Mouse (Mus musculus) C2C12 (cell line): ENCODE data around the gene Il9r. TPM values are rescaled to one million over a fixed set of nuclear protein-coding genes. Genes with fewer than 3 reads are reported as not detected.
A peak's percentile ranks its signal among the peaks of the same experiment; 100 is the strongest.
"Not testable (repeated sequence)": the region's sequence is repeated elsewhere in the genome, so short reads cannot be mapped to it uniquely, and the experiment has no call there.

Experiments used
- H3K27me3 ChIP-seq: one replicate; pipeline ENCODE4 v1.6.1; 2011; ENCODE audit not compliant: control insufficient read depth, insufficient read depth, insufficient read length
- H3K36me3 ChIP-seq: one replicate; pipeline ENCODE4 v1.6.1; 2011; ENCODE audit not compliant: control insufficient read depth, insufficient read depth
- H3K4me3 ChIP-seq: one replicate; pipeline ENCODE4 v1.5.1; 2011; ENCODE audit warnings: mild to moderate bottlenecking, control low read depth; ENCODE audit not compliant: poor library complexity, insufficient read depth, severe bottlenecking
- H3K79me2 ChIP-seq: one replicate; pipeline ENCODE4 v1.6.1; 2011; ENCODE audit not compliant: control insufficient read depth, insufficient read depth
- H3K79me3 ChIP-seq: one replicate; pipeline ENCODE4 v1.6.1; 2011; ENCODE audit warnings: low read depth, control low read depth
- H3ac ChIP-seq: one replicate; pipeline ENCODE3; 2011; ENCODE audit warnings: low read depth; ENCODE audit not compliant: control insufficient read depth, insufficient read length
- CEBPB ChIP-seq: IDR thresholded peaks from one replicate; pipeline ENCODE4 v1.6.1; 2011; ENCODE audit warnings: low read depth, mild to moderate bottlenecking, control low read depth, moderate library complexity
- CTCF ChIP-seq: IDR thresholded peaks from one replicate; pipeline ENCODE4 v1.5.1; 2011; ENCODE audit not compliant: control insufficient read depth, insufficient read depth, insufficient read length
- FOSL1 ChIP-seq: IDR thresholded peaks from one replicate; pipeline ENCODE4 v1.8.0; 2011; ENCODE audit warnings: mild to moderate bottlenecking, low read length; ENCODE audit not compliant: poor library complexity, insufficient read depth, severe bottlenecking
- MAX ChIP-seq: IDR thresholded peaks from one replicate; pipeline ENCODE4 v1.6.1; 2011; ENCODE audit warnings: mild to moderate bottlenecking, control low read depth
- MYOD1 ChIP-seq: IDR thresholded peaks from one replicate; pipeline ENCODE4 v1.6.1; 2011; ENCODE audit warnings: low read depth; ENCODE audit not compliant: control insufficient read depth, insufficient read length
- MYOG ChIP-seq: IDR thresholded peaks from one replicate; pipeline ENCODE4 v1.6.1; 2011; ENCODE audit not compliant: control insufficient read depth, insufficient read length; ENCODE audit errors: extremely low read depth
- USF1 ChIP-seq: IDR thresholded peaks from one replicate; pipeline ENCODE4 v1.6.1; 2011; ENCODE audit warnings: low read depth, mild to moderate bottlenecking, control low read depth, moderate library complexity
- polyA plus RNA-seq: library from polyadenylated mRNA; unstranded; fragments of >200 nt; fragmentation: generic; extraction: Trizol; gene quantifications from one replicate; pipeline ENCODE4 v1.2.1, GENCODE M21; 2012; ENCODE audit warnings: missing spikeins

Gene Il9r
- polyA plus RNA-seq, 1 experiment = not detected

DNA sequence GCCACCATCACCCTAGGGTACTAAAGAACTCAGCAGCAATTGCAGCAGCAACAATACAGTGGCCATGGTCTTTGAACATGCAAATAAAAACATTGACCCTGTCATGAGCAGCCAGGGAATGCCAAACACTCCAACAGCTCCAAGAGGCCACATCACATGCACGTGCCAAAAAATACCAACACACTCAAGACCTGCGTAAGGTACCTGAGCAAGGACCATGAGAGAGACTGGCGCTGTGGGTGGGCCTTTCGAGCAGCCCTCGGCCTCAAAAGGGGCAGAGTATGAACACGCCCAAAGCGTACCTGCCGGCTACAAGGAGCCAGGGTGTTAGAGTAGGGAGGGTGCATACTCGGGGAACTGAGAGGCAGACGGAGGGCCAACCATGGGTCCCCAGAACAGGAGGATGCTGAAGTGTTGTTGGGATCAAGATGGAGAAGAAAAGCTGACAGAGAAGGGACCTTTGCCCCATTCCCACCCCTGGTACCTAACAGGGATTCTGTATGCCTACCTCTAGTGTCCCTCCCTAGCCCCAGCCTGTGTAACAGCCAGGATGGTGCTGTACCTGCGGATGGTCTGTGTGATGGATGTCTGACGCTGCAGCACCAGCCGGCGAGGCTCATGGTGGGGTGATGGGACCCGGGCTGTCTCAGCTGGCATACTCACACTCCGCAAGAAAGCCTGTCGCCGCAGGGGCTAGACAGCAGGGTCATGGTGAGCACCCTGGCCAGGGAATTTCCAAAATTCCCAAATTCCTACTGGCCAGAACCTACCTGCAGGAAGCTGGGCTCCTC, 15.5 kb upstream of the Il9r start:
- no peaks in the 10 kb centered on the region for H3K27me3 ChIP-seq
- H3ac ChIP-seq = no peak overlapping the region
- H3K79me2 ChIP-seq = peaks cover 61% of the 10 kb centered on the region
- H3K36me3 ChIP-seq = peaks cover 75% of the 10 kb centered on the region
- peaks cover 47% of the 10 kb centered on the region for H3K79me3 ChIP-seq
- no peak overlapping the region for H3K4me3 ChIP-seq
- TF ChIP-seq FOSL1 (no peak), USF1 (no peak), CTCF (no peak), MYOD1 (no peak), CEBPB (no peak), MYOG (no peak), MAX (no peak)

DNA sequence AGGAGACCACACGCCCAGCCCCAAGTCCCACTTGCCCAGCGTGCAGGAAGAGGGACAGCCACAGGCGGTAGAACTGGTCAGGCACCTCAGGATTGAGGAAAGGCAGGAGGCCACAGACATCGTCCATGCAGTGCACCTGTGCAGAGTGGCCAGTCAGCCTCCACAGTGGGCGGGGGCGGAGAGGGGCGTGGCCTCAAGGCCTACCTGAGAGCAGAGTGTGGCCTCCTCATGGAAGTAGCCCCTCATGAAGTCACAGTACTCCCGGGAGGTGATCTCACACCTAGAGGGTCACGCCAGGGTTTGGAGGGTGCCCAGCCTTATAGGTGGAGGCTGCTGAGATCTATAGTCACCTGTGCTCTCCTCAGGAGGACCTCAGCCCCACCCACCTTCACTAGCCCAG, 10.5 kb upstream of the Il9r start:
- Histone ChIP-seq H3K79me2 (peaks cover 12% of the 10 kb centered on the region), H3ac (no peak overlapping the region), H3K36me3 (peaks cover 76% of the 10 kb centered on the region), H3K79me3 (no peaks in the 10 kb centered on the region), H3K27me3 (no peaks in the 10 kb centered on the region), H3K4me3 (no peak overlapping the region)
- TF ChIP-seq MAX = no peak
- no peak for TF ChIP-seq CEBPB
- TF ChIP-seq MYOD1 = no peak
- no peak for TF ChIP-seq FOSL1
- no peak for TF ChIP-seq USF1
- TF ChIP-seq MYOG = no peak
- no peak for TF ChIP-seq CTCF

DNA sequence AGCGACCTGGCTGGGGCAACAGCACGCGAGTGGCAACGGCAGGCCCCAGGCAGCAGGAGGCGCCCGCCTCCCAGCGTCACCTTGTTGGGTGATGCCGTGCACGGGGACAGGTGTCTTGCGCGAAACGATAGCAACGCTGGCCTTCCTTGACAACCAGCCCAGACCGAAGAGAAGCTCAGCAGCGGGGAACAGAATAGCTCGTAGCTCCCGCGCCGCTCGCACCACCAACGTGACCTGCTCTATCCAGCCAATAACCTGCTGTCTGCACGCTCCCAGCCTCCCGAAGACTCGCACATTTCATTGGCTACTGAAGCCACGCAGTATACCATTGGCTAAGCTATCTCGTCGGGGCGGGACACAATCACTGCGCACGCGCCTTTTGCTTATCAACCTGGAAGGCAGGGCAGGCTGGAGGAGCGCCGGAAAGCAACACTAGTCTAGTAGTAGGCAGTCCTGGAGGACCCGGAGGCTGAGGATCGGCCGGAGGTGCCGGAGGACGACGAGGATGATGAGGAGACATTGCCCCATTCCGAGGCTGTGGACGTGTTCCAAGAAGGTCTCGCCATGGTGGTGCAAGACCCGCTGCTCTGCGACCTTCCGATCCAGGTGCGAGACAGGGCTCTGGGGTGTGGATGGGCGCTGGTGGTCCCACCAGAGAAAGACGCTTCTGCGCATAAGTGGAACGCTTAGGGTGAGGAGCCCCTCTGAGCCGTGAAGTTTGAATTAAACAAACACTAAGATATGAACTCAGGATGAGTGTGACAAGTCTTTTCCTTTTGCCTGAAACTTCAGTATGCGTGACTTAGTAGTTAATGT, 5.2 kb upstream of the Il9r start, which contains the start of gene Snrnp25:
Snrnp25 (plus strand) TSS at position 358 of the 816 bp plus-strand sequence.
- Histone ChIP-seq H3K4me3 (peak within 1 kb of the TSS; percentile 45), H3K79me2 (no peaks in the 10 kb centered on the region), H3K36me3 (peaks cover 26% of the 10 kb centered on the region), H3K27me3 (no peaks in the 10 kb centered on the region), H3K79me3 (no peaks in the 10 kb centered on the region), H3ac (peak within 1 kb of the TSS; percentile 97)
- TF ChIP-seq CTCF (peak; percentile 33), FOSL1 (no peak), MYOD1 (no peak), CEBPB (no peak), MAX (peak; percentile 77), MYOG (no peak), USF1 (peak; percentile 70)

DNA sequence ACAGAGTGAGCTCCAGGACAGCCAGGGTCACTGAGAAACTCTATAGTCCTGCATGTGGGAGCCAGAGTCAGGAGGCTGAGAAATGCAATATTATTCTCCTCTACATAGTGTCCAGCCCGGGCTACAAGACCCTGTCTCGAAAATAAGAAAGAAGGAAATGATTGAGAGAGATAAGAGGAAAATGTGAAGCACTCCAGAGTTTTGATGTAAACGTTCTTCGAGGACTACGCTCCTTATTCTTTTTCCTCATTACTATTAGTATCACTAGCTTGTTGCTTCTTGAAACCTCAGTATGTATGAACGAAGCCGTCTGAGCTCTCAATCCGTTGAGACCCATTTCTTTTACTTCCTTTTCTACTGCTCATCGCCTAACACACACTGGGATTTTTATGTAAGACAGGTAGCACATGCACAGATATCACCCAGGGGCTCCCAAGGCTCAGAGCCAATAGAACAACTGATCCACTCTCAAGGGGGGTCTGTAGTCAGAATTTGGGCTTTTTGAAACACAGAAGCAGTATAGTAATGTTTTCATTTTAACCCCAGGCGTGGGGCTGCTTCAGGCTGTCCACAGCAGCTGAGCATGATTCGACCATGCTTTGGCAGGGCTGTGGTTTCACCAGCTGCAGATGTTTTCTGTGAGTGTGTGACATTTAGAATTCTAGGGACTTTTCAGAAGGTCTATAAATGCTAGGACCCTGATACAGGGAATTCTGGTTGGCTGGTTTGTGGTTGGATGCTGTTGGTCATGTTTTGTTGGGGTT, 2.0 kb upstream of the Il9r start:
- H3K79me2 ChIP-seq = no peaks in the 10 kb centered on the region
- H3ac ChIP-seq = no peak overlapping the region
- peaks cover 3% of the 10 kb centered on the region for H3K27me3 ChIP-seq
- H3K79me3 ChIP-seq = no peaks in the 10 kb centered on the region
- no peak for TF ChIP-seq FOSL1
- TF ChIP-seq CEBPB = no peak
- no peak for TF ChIP-seq CTCF
- TF ChIP-seq MAX = no peak
- TF ChIP-seq MYOG = no peak
- no peak for TF ChIP-seq USF1
- TF ChIP-seq MYOD1 = no peak
- H3K4me3 ChIP-seq = no peak overlapping the region
- H3K36me3 ChIP-seq = no peaks in the 10 kb centered on the region

DNA sequence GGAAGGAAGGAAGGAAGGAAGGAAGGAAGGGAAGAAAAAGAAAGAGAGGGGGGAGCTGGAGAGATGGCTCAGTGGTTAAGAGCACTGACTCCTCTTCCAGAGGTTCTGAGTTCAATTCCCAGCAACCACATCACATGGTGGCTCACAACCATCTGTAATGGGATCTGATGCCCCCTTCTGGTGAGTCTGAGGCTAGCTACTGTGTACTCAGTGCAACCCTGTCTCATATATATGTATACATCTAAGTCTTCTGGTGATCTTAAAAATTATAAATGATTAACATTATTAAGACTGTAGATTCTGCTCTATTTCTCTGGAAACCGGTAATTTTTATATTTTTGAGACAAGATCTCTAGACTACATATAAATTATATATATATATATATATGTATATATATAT, 913 bp upstream of the Il9r start:
- not testable (repeated sequence) for H3K36me3 ChIP-seq, H3K4me3 ChIP-seq, H3K79me2 ChIP-seq, H3K79me3 ChIP-seq, H3K27me3 ChIP-seq, H3ac ChIP-seq
